Mouse (Mus musculus) layer of hippocampus, adult 8-10 months (tissue): ENCODE results near the gene Mapk8ip1. TPM values are rescaled to one million over a fixed set of nuclear protein-coding genes. Genes with fewer than 3 reads are reported as not detected.

Source experiments
- DNase-seq, 2 experiments: peaks; one replicate each; pipeline ENCODE4 v3.0.0; 2022; ENCODE audit warnings: low spot score in 2 of 2
- total RNA-seq, 4 experiments: library from RNA; stranded (reverse); gene quantifications; 2 replicates each; pipeline ENCODE4 v1.2.4; 2022

Gene Mapk8ip1
- 100 to 1,000 TPM; 287 to 306 (median 298) TPM for total RNA-seq

DNA sequence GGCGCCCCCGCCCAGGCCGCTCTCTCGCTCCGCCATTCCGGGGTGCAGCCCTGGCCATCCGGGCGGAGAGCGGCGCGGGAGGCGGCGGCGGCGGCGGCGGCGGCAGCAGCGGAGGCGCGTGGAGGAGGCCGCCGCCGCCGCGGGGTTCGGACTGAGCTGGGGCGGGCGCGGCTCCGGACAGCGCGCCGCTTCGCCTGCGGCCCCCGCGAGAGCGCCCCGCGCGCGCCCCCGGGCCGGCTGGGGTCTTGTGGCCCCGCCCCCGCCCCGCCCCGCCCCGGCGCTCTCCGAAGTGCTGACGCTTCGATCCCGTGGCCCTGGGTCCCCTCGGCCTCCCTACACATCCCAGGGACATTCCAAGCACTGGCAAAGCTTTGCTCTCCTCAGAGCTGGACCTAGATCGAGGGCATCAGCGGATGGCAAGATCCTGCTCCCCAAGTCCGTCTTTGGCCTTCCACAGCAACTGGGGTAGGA lies at the start of gene Mapk8ip1:
Mapk8ip1 (minus strand) TSS at position 173 of the 471 bp plus-strand sequence.
- DNase-seq: no peak

DNA sequence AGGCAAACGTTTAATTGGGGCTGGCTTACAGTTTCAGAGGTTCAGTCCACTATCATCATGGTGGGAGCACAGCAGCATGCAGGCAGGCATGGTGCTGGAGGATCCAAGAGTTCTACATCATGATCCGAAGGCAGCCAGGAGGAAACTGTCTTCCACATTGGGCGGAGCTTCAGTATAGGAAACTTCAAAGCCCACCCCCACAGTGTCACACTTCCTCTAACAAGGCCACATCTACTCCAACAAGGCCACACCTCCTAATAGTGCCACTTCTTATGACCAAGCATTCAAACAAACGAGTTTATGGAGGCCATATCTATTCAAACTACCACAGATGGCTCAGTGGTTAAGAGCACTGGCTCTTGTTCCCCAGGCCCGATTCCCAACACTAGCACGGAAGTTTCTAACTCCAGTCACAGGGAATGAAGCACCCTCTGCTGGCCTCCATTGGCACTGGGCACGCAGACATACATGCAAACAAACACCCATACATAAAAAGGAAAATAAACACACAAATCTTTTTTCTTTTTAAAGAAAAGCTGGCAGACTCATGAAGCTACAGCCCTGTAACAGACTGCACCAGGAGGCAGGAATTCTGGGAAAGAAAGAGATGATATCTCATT lies 46.2 kb upstream of the Mapk8ip1 start:
- no peak for DNase-seq

DNA sequence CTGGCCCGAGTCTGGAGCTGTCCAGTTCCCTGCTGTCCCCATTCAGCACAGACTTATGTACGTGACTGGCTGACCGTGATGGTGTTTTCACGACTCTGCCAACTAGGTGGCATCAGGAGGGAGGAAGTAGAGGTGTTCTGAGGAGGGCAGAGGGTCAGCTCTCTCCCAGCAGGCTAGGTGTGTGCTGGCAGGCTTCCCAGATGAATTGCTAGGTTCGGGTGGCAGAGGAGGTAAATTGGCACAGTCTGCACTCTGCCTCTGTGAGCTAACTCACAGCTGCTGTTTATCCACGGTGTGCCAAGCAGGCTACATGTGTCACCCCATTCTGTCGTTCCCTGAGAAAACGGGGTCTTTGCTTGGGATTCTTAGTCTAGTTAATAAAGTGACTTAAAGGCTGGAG lies 45.6 kb upstream of the Mapk8ip1 start:
- DNase-seq: no peak

DNA sequence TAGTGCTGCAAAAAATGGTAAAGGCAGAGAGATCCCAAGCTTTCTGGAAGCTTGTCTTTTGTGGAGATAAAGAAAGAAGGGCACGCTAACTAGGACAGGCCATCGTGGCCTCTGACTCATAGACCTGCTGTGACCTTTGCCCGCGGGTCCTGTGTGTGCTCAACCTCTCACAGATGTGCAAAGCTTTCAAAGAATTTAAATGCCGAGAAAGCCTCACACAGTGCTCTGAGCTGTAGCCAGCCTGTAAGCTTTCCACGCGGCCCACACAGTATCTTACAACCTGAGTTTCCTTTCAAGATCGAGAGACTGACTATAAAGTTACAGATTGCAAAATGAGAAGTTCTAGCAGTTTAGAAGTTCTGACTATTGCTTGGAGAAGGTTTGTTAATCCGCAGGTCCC lies 44.8 kb upstream of the Mapk8ip1 start:
- DNase-seq: no peak

DNA sequence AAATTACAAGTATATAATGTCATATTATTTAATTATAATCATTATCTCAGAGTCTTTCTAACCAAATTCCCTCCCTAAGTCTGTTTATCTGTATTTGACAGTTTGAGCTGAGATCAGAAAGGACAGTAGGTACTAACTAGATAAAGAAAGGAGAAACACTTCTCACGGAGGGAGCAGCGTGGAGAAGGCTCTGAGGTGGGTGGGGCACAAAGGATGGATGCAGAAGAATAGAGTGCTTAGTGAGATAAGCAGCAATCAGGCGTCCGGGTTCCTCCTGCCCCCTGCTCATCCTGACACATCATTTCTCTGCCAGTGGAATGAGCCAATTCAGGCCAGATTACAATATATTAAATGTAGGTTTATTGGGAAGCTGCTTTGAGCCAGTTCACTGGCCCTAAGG lies 43.3 kb upstream of the Mapk8ip1 start:
- DNase-seq: no peak

DNA sequence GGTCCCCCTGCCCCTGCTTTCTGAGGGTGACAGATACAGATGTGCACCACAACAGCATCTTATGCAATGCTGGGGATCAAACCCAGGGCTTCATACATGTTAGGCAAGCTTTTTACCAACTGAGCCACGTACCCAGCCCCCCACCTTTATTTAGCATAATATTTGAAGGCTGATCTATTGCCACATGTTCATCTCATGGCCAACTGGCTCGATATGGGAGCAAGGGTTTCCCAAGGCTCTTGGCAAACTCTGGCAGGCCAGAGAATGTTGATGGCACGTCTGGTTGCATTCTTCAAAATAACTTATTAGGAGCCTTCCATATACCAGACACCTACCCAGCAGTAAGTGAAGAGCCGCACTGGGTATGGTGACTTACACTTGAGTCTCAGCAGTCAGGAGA lies 42.2 kb upstream of the Mapk8ip1 start:
- DNase-seq: no peak

DNA sequence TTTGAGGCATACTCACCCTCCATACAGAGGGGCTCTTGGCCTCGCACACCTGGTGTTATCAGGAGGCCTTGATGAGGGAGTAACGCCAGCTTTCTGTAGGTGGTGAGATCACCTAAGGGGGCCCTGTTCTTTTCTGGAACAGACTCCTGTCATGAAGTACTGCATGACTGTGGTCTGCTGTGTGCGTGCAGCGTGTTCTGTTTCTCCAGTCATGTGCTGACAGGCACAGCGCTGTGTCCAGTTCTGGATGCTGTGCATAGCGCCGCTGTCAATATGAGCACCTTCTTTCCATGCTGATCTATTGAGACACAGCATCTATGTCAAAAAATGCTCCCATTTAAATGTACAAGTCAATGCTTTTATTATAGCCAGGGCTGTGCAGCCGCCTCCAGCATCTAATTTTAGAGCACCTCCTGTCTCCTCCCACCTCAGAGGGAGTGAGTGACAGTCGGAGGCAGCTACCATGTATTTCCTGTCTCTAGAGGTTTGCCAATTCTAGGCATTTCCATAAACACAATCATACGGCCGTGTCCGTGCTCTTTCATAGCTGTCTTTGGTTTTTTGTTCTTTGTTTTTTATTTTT lies 41.4 kb upstream of the Mapk8ip1 start:
- no peak for DNase-seq

DNA sequence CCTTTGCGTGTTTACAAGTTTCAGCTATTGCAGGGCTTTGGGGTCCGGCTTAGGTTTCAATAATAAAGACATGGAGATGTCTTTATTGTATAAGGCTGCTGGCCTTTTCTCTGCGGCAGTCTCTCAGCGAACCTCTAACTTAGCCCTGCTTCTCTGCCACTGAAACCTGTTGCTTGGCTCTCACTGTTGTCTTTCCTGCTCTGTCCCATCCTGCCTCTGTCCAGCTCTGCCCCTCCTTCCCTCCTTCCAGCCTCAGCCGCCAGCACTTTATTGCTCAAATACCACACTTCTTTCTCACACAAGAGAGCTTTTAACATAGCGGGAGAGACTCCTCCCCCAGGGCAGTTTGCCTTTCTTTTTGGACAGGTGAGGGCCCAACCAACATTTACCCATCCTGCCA lies 39.4 kb upstream of the Mapk8ip1 start:
- DNase-seq: no peak

DNA sequence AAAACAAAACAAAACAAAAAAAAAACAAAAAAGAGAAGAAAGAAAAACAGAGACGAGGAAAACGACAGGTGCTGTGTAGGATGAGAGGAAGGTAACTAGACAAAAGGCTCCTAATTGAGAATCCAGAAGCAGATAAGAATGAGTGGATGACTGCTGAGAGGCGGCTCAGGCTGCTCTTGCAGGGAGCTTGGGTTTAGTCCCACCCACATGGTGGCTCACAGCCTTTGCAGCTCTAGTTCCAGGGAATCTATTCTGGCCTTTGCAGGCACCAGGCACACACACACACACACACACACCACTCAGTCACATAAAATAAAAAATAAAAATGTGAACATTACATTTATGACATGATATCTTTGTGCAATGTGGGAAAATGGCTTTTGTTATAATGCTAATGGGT lies 37.5 kb upstream of the Mapk8ip1 start:
- no peak for DNase-seq

DNA sequence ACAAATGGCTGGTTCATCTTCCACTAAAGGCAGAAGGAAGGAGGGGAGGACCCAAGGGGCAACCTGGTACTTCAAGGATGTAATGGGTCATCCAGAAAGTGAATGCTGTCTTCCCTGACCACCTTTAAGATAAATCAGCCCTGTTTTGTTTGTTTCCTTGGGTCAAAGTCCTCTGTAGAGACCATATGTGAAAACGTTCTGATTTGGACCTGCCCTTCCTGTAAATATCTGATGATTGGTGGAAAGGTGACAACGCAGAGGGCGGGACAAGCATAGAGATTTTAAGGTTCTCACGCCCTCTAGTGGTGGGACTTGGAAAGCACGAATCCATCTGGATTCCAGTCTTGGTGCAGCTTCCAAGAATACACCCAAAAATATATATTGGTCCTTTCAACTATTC lies 36.8 kb upstream of the Mapk8ip1 start:
- peak; percentile 80 to 92 for DNase-seq

DNA sequence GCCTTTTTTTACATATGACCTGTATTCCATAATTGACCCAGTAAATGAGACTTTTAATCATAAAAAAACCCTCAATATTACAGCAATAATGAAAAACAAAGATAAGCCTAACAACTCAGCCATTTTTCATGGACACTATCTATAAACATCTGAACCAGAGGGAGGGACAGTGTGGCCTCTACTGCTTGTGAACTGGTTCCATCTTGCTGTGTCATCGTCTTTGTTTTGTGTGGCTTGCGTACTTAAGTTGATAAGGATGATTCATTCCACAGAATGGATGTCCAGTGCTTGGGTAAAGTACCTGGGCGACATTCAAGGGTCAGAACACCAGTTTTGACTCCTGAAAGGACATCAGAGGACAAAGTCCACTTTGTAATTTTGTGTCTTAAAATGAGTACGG lies 36.3 kb upstream of the Mapk8ip1 start:
- DNase-seq: no peak

DNA sequence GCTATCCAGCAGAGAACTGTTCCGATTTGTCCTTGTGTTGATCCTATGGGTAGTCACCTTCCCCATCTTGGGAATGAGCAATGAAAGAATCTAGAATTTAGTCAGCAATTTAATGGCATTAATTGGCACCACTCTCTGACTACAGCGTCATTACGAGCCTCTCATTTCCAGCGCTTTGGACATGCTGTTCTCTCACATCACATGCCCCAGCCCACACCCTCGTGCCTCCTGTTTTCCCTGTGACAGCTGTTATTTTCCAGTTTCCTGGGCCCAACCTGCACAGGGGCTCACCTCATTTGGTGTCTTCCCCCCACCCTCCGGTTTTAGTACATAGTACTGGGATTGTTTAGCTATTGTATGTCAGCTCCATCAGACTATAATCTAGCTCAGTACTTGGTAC lies 34.0 kb upstream of the Mapk8ip1 start:
- DNase-seq: no peak

DNA sequence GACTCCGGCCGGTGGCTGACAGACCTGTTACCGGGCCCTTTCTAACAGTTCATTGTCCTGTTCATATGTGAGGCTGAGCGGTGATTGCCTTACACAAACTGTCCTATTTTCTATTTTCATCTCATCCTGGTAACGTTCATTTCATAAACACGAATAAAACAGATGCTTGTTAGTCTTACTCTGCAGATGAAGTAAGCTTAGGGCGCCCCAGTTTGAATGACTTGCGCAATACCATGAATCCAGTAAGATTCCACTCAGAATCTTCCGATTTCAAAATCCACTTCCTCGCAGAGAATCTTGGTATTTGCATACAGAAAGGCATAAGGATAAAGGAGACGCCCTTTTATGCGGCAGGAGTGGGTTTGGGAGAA lies 33.3 kb upstream of the Mapk8ip1 start:
- no peak for DNase-seq

DNA sequence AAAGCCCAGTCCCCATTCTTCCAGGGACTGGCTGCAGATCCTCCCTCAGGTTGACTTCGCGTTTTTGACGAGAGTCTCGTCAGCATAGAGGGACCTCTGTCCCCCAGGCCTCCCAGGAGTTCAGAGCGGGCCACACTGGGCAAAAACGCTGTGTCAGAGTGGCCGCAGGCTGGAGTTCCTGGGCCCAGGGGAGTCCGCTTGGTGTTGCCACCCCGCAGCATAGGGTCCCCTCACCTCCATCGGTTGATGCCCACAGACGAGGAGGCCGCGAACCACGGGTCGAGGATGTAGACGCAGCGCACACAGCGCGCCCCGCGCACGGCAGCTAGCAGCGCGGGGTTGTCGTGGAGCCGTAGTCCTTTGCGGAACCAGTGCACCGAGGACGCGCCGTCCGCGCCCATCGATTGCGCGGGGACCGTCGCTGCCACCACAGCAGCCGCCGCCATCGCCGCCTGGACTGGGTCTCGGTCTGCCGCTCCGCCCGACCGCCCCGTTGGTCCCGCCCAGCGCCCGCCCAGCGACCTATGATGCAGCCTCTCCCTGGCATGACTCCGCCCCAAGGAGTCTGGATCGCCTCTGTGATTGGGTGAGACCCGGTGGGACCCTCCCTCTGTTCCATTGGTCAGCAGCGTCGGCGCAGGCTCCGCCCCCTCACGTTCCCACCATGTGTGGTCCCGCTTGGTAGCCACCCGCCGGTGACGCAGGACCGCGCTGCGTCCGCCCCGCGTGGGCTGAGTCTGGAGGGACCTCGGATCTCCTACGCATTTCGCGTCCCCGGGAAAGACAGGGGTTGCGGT lies 32.7 kb upstream of the Mapk8ip1 start, which contains the start of gene Cry2:
Cry2 (minus strand) TSS at position 466 of the 797 bp plus-strand sequence.
- peak; percentile 99 for DNase-seq

DNA sequence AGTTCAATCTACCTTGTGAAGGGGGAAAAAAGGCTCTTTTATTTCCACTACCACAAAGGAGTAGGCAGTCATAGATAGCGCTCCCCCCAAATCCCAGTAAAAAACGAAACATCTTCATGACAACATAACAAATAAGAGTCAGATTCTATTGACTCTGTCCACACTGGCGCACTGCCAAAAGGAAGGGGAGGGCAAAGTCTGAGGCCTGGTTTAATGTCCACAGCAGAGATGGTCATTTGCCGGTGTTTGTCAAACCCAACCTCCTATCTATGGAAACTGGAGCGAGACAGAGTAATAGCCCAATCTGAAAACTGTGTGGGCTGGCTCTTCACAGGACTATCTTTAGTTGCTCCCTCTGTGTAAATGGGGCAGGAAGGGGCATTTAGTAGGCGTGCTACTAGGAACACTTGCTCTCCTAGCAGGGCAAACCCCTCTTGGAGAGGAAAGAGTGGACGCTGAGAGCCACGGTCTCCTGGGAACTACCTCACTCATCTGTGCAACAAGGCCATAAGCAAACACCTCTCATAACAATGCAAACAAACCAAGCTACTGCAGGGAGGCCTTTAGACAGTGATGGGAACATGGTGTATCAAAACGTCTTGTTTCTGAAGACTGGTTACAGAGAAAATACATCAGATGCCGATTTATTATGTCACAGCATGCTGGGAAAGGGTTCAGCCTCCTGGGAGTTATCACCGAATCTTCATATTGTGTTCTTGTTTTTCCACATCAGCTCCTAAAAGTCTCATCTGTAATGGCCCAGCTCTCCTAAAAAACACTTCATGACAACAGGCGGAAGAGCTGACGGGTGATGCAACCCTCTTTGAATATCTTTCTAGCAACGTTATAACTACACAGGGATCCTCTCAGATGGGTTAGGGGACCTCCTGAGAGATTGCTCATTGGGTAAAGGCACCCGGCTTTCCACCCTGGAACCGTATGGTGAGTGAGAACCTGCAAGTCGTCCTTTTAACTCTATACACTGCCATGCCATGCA lies 31.5 kb upstream of the Mapk8ip1 start:
- no peak for DNase-seq

DNA sequence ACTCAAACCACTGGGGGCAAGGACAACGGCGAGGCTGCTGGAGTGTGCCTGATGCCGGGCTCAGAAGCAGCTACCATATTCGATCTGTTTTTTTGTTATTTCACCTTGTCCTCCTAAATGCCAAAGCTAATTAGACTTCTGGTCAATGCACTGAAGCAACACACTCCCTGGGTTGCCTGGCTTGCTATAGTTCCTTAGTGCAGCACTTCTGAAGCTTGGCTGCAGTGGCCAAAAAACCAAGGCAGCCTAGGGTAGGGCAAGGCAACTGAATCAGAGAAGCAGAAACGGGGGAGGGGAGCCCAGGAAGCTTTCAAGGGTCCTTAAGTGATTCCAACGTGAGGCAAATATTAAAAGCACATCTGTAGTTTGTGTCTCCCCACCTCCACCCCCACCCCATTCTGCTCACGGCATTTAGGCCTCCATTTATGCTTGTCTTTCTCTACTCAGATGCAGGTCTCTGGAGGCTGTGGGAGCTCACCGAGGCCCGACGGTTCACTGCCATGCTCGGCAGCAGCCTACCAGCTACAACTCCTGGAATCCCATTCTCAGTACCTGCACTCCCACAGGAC lies 30.6 kb upstream of the Mapk8ip1 start:
- DNase-seq: no peak

DNA sequence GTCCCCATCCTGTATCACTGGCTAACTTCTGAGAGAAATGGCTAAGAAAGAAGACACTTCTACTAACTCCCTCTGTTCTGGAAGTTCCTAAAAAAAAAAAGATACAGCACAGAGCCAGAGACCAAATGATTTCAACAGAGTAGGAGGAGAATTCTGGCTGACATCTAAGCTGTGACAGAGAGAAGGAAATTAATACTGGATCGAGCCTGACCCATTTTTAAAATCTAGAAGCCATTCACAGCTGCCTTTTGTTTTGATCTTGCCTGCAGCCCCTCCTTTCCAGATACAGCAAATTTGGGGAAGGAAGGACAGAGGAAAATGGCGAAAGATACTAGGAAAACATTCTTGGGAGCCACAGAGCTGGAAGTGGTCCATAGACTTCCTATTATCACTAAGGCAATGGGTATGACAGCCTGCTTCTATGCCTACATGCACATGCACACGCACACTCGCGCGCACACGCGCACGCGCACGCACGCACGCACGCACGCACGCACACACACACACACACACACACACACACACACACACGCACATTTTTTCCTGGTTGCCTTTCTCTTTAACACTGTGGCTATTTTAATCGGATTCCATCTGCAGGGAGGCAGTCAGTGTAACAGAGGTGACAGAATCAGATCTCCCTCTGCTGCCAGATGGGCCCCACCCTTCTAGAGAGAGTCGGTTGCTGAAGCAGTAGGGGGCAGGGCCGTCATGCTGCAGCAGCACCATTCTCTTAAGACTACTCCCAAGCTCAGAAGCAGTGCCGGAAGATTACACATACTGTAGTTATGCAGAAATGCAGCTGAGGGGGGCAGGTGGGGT lies 29.9 kb upstream of the Mapk8ip1 start:
- peak in 1 of 2 experiments; percentile 70 for DNase-seq

DNA sequence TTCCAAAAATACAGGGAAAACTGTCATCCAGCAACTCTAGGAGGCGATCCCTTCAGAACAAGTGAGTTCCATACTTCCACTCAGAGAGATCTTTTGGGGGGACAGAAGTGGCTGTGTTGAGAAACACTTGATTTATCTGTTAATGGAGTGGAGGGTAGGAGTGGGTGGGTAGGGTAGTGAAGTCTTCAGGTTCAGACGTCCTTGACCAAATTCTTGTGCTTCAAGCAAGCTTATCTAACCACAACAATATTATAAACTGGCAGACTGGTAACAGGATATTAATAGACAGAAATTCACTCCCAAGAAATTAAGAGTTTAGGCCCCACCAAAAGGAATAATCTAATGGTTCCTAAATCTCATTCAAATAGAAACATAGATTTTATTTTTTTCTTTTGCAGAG lies 29.0 kb upstream of the Mapk8ip1 start:
- no peak for DNase-seq

DNA sequence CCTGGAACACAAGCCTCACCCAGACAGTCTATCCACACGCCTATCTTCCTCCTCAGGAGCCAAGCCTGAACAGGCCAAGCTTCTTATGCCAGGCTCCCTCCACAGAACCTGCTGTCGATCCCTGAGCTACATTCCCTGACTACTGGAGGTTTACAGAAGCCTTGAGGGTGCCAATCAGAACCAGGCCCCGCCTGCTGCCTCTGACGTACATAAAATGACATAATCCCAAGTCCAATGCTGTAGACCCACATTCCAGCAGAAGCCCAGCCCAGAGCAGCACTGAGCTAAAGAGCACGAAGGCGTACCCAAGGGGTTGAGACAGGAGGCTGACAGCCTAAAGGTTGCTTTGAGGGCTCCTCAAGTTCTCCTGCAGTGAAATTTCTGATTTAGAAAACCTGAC lies 26.8 kb upstream of the Mapk8ip1 start:
- peak; percentile 84 to 86 for DNase-seq

DNA sequence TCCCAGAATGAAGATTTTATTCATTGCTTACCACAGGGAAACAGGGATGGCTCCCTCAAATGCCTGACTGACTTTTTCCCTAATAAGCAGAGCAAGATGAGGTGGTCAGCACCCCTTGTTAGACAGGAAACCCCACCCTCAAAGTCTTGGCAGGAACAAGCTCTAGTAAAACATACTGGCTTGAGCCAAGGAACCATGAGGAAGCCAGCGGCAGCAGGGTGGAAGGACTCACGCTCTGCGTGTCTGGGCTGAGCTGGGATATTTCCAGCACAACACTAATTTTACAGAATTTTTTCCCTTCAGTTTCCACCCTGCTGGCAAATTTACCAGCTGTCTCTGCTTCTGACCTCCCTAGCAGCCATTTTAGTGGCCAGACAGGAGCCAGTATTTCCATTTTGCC lies 25.4 kb upstream of the Mapk8ip1 start:
- no peak for DNase-seq
